Mouse (Mus musculus) telencephalon, adult 2 months (tissue): ENCODE measurements at regions not wholly inside any gene's neighbourhood (a gene's known extent, or its start where the extent isn't known, plus 50 kb on each side); places are given as distances from the start of the nearest gene placed in this dataset.

Experiments used
- DNase-seq: peaks from one replicate; pipeline ENCODE4 v3.0.0-alpha.2; 2011; ENCODE audit warnings: low read depth, low spot score

- no peak for DNase-seq
These were observed 124.0 kb upstream of the Tmc1 start for GRCm38 (mm10) chr19:21077771-21078548.

- no peak for DNase-seq
These were observed 114.4 kb upstream of the Tmc1 start for GRCm38 (mm10) chr19:21068381-21068780.

DNA sequence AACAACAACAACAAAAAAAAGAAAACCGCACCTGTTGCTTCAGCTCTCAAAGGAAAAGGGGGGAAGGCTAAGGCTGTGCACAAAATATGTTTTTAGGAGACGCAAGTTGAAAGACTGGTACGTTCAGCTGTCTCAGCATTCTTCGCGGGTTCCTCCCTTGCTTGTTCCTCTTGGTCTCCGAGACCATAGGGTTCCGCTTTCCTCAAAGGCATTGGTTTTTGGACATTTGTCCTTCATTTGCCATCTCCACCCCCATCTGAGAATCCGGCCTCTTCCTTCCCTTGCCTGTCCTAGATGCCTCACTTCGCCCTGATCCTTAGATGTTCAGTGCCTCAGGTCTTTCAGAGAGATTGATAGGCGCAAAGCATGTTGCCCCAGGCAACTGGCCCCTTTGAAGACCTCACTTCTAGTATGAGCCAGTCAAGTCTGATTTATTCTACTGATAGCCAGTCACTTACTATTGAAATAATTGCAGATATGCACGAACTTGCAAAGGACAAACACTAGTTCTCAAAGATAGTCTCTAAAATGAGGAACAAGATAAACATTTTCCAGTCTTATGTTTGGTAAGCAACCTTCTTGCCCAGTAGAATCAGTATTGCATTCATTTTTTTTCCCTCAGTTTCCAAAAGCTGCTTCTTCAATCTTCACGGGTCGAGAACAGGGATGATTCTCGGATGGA lies 112.6 kb upstream of the Tmc1 start:
- DNase-seq = no peak

DNA sequence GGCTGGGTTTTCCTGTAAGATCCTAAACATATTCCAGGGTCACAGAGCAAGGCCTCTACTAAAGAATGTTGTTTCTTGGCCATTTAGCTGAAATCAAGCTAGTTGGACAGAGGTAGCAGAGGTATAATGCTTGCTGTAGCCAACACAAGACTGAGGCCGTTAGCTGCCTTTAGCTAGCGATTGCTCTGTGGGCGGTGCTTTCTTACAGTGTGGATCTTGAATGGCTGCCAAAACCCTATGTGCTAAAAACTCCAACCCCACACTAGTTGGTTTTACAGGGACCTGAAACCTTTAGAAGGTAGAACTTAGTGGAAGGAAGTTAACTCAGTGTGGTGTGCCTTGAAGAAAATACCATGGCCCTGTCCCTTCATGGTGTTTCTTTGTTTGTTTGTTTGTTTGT lies 110.9 kb upstream of the Tmc1 start:
- peak; percentile 31 for DNase-seq

GRCm38 (mm10) chr19:21053597-21054544 lies 99.9 kb upstream of the Tmc1 start:
- DNase-seq = no peak

DNA sequence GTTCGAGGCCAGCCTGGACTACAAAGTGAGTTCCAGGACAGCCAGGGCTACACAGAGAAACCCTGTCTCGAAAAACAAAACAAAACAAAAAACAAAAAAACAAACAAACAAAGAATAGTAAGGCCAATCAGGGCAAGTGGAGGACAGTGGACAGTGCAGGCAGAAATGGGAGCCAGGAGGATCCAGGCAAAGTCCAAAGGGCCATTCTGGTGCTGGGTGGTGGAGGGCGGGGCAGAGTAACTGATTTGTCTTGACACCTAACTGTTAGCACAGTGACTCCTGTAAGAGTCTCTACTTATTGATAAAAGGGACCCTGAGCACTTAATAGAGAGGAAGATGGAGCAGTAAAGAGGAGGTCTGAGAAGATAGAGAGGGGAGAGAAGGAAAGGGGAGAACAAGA lies 98.8 kb upstream of the Tmc1 start:
- DNase-seq = no peak

GRCm38 (mm10) chr19:21051872-21052271 lies 97.9 kb upstream of the Tmc1 start:
- no peak for DNase-seq

DNA sequence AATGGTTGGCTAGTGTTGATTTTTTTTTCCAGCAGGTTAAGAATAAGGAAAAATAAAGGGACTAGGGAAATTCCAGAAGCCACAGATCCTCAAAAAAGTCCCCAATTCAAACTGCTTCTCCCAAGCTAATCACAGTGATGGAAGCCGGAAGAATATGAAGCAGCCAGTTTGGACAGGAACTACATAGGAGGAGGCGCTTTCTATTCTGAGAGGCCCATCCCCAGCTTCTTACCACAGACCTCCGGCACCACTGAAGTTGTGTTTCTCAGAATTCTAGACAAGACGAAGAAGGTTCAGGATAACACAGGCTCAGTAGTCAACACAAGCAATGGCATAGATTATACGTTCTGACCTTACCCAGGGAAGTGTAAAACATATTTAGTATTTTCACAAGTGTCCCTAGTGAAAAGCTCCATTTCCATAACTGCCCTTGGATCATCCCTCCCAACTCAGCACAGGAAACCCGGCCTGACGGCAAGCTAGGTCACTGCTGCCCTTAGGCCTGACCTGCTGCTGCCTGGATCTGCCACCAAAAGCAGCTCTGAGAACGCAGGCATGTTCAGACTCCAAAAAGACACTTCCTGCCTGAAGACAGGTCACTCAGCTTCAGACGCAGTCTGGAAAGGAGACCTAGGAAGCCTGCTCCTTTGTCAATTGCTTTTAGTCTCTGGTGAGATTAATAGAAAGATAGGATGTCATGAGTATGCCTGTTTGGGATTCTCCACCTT lies 97.2 kb upstream of the Tmc1 start:
- DNase-seq = no peak

GRCm38 (mm10) chr19:21049301-21049700 lies 95.3 kb upstream of the Tmc1 start:
- no peak for DNase-seq

- no peak for DNase-seq
These were observed 91.6 kb upstream of the Tmc1 start for GRCm38 (mm10) chr19:21045565-21045964.

GRCm38 (mm10) chr19:21043958-21044357 lies 90.0 kb upstream of the Tmc1 start:
- DNase-seq = no peak

DNA sequence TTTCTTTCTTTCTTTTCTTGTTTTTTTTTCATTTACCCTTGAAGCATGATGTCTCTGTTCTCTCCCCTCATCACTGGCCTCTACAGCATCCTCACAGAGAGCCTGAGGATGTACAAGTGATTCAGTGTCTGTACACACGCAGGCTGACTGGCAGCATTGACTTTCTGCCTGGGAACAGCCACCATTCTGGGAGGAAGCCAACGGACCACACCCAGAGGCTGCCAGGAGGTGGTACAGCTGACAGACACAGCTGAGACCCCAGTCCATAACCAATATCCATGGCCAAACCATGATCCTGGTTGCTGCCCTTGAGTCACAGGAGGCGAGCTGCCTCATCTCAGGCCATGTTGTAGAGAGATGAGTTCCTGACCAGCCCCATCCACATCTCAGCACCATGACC lies 88.5 kb upstream of the Tmc1 start:
- DNase-seq = no peak

DNA sequence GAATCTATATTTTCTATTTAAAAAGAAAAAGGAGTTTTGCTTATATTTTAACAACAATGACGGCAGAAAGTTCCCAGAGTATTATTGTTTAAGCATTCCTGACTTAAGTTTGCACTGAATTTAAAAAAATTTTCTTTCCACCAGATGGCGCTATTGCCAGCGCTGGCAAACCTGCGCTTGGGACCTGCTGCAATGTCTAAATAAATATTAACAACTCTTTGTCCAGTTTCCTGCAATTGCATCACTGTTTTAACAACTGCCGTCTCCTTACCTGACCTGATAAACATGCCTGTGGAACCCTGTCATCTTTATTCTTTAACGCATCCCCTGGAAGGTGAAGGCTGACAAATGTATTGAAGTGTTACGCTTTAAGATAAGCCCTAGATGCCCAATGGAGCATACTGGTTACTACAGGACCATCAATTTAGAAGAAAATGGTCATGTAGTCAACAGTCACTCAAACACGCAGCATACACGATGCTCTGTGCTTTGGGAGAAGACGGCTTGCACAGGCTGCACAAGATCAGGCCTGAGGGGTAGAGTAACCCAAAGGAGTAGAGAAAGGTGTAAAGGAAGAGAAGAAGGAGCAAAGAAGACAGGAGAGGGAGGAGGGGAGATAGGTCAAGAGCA lies 83.6 kb upstream of the Tmc1 start:
- peak; percentile 32 for DNase-seq

- peak; percentile 17 for DNase-seq
These were observed 82.8 kb upstream of the Tmc1 start for GRCm38 (mm10) chr19:21036507-21037425.

DNA sequence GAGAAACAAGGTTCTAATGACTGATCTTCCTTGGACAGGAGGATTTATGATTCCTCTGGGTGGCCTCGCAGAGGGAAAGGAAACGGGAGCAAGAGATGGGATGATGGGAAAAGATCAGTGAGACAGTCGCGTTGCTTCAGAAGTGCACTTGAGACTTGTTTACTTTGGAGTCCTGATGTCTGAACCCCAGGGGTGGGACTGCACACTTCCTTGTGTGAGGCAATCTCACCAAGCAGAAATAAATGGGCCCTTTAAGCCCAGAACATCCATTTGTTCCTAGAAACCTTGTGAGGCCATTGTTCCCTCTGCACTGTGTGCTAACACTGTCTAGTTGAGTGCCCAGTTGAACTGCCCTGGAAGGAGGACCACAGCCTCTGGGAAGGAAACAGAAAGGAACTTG lies 81.5 kb upstream of the Tmc1 start:
- no peak for DNase-seq

DNA sequence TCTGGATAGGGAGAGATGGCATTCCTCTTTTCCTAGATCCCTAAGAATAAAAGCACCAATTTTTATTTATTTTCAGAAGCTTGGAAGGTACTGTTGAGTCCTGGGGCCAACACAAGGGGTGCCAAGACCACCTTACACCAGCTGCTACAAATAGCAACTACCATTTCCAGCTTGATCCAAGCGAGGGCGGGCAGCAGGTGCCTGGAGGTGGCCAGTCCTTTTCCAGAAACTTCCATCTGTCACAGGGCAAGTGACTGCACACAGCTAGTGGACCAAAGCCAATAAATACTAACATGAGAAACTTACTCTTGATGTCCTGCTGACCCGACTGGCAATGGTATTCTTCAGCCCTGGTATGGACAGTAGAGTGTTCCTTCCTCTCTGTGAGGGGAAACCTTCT lies 80.0 kb upstream of the Tmc1 start:
- no peak for DNase-seq

GRCm38 (mm10) chr19:21032558-21032957 lies 78.6 kb upstream of the Tmc1 start:
- DNase-seq = no peak

DNA sequence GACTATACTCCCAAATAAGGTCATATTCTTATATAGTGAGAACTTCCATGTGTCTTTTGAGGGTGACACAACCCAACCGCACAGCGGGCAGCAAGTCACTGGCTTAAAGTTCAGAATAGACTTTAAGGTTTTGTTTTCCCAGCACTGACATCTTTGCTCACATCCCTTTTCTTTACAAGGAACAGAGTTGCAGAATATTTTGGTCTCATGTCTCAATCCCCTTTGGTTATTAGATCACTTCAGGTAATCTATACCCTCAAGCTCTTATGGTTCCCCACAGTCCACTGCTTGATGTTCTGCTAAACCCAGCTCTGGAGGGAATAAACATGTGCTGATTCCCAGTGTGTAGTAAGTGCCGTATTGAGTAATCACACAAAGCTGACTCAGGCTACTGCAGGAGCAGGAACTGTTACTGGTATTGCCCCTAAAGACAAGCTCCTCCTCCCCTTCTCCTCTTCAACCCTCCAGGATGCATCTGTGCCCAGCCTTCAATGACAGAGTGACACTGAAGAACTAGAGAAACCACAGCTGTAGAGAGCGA lies 77.8 kb upstream of the Tmc1 start:
- no peak for DNase-seq

DNA sequence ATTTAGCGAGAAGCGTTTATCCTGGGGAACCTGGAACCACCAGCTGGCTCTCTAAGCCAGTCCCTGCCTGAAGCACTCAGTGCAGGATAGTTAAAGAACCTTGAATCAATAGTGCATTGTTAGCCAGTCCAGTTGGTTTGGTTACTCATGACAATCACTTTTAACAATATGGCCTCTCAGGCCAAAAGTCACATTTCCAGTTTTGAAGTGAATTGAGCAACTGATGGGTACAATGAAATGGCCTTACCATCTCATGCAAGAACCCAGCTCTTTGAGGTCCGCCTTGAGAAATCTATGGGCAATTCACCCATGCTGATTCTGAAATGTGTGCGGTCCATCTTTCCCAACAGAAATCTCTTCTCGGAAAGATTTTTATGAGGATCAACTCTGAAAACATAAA lies 77.0 kb upstream of the Tmc1 start:
- no peak for DNase-seq

DNA sequence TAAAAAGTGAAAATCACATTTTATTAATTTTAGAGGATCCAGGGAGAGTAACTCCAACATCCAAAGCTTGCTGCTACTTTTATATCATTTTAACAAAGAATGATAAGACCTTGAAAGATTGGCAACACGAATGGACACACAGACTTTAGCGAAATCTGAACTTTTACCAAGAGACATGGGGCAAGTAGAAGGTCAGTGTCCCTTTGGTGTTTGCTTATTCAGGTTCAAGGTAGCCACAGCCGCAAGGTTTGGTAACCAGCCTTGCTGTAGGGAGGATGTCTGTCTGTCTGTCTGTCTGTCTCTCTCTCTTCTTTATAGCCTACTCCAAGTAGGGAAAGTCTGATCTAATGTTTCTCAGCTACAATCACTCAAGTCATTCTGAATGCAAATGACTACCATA lies 75.0 kb upstream of the Tmc1 start:
- DNase-seq = no peak
